In the genomic region with DNA sequence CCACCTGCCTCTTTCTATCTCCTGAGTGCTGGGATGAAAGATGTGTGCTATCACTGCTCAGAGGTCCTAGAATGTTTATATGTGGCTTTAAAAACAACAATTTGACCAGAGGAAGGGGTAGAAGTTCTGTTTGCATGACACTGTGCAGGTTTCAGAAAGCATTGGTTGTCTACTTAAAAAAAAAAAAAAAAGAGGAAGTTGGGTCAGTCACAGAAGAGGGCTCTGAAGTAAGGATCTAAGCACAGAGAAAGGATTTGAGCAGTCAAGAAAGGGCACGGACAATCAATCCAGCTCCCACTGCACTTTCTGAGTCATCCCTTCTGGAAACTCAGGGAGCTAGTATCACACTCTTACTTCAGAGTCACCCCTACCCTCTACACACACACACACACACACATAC, we compare ENCODE assay signal across 14 mouse cellular contexts.
"Had no signal": no experiment of that assay in that cellular context is flagged by ENCODE, and none has a peak within 500 bp of the region (broad histone marks: within the 10 kb centered on the region; RNA-seq: fewer than 3 reads in every experiment).

No protein-coding gene starts in this region.

- H3K9ac ChIP-seq: limb, embryonic 13.5 days; liver, embryonic 14.5 days; neural tube, embryonic 15.5 days had no signal

- H3K27ac ChIP-seq: limb, embryonic 13.5 days; liver, embryonic 14.5 days; neural tube, embryonic 15.5 days had no signal

- H3K4me2 ChIP-seq: limb, embryonic 13.5 days; neural tube, embryonic 15.5 days had no signal

- H3K4me3 ChIP-seq: limb, embryonic 13.5 days; myocyte; neural tube, embryonic 15.5 days had no signal

- H3K36me3 ChIP-seq: limb, embryonic 13.5 days; neural tube, embryonic 15.5 days had no signal

- H3K4me1 ChIP-seq: limb, embryonic 13.5 days; neural tube, embryonic 15.5 days had no signal

- DNase-seq: kidney, adult 8-10 months; kidney, postnatal 36 days; layer of hippocampus, adult 9-11 months; left cerebral cortex, postnatal 4 days; lung, adult 18-20 months; midbrain, embryonic 14.5 days; right cerebral cortex, adult 18-20 months; right cerebral cortex, postnatal 25 days; thymus, adult 18-20 months; thymus, postnatal 25 days had no signal

- H3K9me3 ChIP-seq: limb, embryonic 13.5 days; neural tube, embryonic 15.5 days had no signal

- H3K27me3 ChIP-seq: limb, embryonic 13.5 days; neural tube, embryonic 15.5 days had no signal
